Mouse (Mus musculus): ENCODE measurements around the gene Rela. TPM values are rescaled to one million over a fixed set of nuclear protein-coding genes. Genes with fewer than 3 reads are reported as not detected.

Rela gene
- polyA plus RNA-seq, 1 experiment, result 112 TPM

DNA sequence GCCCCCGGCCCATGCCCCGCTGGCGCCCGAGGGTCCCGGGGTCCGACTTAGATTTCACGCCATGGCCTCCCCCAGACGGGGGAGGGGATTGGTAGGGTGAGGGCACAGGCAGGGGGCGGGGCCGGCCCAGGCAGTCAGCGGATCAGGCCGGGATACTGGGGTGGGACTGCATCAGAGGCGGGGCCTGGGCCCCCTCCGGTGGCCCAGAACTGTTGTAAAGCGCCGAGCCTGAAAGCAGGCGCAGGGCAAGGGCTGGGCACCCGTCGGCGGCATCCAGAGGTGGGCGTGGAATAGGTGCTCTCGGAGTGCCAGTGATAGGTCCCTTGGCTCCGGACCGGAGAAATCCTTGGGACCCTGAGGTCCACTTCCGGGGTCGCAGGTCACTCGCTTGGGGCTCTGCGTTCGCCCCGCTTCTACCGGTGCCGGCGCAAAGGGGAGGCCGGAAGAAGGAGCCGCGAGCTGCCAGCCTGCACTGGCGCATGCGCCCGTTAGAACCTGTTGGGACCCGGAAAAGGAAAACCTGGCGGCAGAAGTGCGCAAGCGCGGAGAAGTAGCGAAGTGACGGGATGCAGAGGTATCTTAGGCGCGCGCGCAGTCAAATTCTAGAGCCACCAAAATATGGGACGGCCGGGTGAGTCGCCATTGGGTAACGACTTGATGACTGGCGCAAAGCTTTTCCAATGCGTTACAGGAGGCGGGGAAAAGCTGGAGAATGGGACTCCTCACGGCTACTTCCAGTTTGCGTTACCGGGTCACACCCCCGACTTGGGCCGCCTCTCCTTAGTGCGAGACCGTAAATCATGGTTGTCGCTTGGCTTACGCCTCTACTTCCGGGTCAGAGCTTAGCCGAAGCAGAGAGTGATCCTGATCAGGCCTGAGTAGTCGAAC is 51.2 kb downstream of the Rela start, which contains the start of the genes Map3k11 and Pcnx3:
Gene Map3k11, plus strand, starts transcription at position 543 of the 888 bp plus-strand sequence.
Gene Pcnx3, minus strand, starts transcription at position 709 of the 888 bp plus-strand sequence.
- Histone ChIP-seq H3K27ac (ENCODE audit: control insufficient read depth, insufficient read depth, low read length) (peak within 1 kb of the TSS; percentile 86), H3K4me1 (replicated peaks; ENCODE audit: control insufficient read depth, insufficient read depth, low read length) (peaks cover 42% of the 10 kb centered on the region), H3K4me3 (ENCODE audit: control insufficient read depth, insufficient read depth, low read length) (peak within 1 kb of the TSS; percentile 92), H3K36me3 (ENCODE audit: control insufficient read depth, insufficient read depth, low read length) (peaks cover 24% of the 10 kb centered on the region), H3K27me3 (ENCODE audit: control insufficient read depth, insufficient read depth, low read length) (no peaks in the 10 kb centered on the region)
- no peak for TF ChIP-seq CTCF (IDR thresholded peaks at IDR 0.05; ENCODE audit: borderline replicate concordance, control insufficient read depth, extremely low read depth, insufficient read depth, low read length, poor library complexity)
- peak; percentile 74; the same call in 1 of the 2 replicates for TF ChIP-seq POLR2A (IDR thresholded peaks at IDR 0.05; ENCODE audit: control insufficient read depth, extremely low read depth, insufficient read depth, low read length, poor library complexity)
- peak; percentile 96 for DNase-seq
- WGBS, result under 1% methylated on average over 69 of the region's 69 CpGs

DNA sequence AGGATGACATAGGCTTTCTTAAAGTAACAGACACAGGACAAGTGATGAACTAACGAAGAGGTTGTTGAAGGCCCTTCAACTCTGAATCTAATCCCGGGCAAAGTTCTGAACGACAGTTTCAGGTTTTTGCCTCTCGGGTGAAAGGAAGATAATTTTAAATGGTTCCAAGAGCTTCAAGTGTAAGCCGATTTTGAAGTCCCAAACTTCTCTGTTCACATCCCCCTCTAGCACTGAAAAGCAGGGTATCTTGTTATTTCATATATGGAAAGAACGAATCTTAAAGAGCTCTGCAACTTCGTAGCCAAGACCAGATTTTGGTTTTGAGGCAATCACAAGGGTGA is 51.8 kb downstream of the Rela start:
- peaks cover 20% of the 10 kb centered on the region for H3K36me3 ChIP-seq (ENCODE audit: control insufficient read depth, insufficient read depth, low read length)

DNA sequence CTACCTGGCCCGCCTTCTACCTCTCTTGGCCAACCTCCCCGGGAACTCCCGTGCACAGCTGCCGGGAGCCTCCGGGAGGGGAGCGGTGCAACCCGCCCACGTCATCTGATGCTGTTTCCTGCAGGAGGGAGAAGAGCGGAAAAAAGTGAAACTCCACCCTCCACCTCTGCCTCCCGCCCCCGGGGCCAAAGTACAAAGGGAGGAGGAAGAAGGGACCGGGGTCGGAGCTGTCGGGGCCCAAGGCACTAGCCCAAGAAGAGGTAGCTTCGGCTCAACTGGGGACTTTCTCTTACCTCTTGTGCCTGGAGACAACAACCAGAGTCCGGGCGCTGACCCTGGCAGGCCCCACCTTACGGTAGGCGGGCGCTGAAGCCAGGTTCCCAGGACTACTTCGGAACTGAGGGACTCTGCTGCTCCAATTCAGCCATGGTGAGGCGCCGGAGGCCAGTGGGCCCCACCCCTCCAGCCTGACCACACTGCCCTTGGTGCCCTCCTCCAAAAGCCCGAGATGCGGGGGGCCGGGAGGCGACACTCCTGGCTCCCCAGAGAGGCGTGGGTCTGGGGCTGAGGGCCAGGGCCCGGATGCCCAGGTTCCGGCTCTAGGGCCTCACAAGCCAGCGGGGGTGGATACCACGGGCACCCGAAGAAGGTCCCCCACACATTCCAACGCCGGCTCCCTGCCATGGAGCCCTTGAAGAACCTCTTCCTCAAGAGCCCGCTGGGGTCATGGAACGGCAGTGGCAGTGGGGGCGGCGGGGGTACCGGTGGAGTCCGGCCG is 52.5 kb downstream of the Rela start:
- H3K27ac ChIP-seq (ENCODE audit: control insufficient read depth, insufficient read depth, low read length), result peak overlapping the region; percentile 86
- H3K4me3 ChIP-seq (ENCODE audit: control insufficient read depth, insufficient read depth, low read length), result peak overlapping the region; percentile 92
- no peaks in the 10 kb centered on the region for H3K27me3 ChIP-seq (ENCODE audit: control insufficient read depth, insufficient read depth, low read length)
- DNase-seq, result peak; percentile 92
- H3K4me1 ChIP-seq (replicated peaks; ENCODE audit: control insufficient read depth, insufficient read depth, low read length), result peaks cover 42% of the 10 kb centered on the region
- 1% methylated on average over 42 of the region's 42 CpGs for WGBS
- peaks cover 14% of the 10 kb centered on the region for H3K36me3 ChIP-seq (ENCODE audit: control insufficient read depth, insufficient read depth, low read length)
- TF ChIP-seq CTCF (IDR thresholded peaks at IDR 0.05; ENCODE audit: borderline replicate concordance, control insufficient read depth, extremely low read depth, insufficient read depth, low read length, poor library complexity) (no peak), POLR2A (IDR thresholded peaks at IDR 0.05; ENCODE audit: control insufficient read depth, extremely low read depth, insufficient read depth, low read length, poor library complexity) (peak; percentile 67)

More for the DNA sequence above, 51.8 kb downstream of the Rela start:
- TF ChIP-seq POLR2A (IDR thresholded peaks at IDR 0.05; ENCODE audit: control insufficient read depth, extremely low read depth, insufficient read depth, low read length, poor library complexity), result no peak
- TF ChIP-seq CTCF (IDR thresholded peaks at IDR 0.05; ENCODE audit: borderline replicate concordance, control insufficient read depth, extremely low read depth, insufficient read depth, low read length, poor library complexity), result no peak
- WGBS, result 0% methylated on average over 7 of the region's 7 CpGs
- no peak for DNase-seq
- no peaks in the 10 kb centered on the region for H3K27me3 ChIP-seq (ENCODE audit: control insufficient read depth, insufficient read depth, low read length)
- H3K4me1 ChIP-seq (replicated peaks; ENCODE audit: control insufficient read depth, insufficient read depth, low read length), result peaks cover 42% of the 10 kb centered on the region
- H3K4me3 ChIP-seq (ENCODE audit: control insufficient read depth, insufficient read depth, low read length), result peak overlapping the region; percentile 92
- H3K27ac ChIP-seq (ENCODE audit: control insufficient read depth, insufficient read depth, low read length), result peak overlapping the region; percentile 85

GRCm38 (mm10) chr19:5690343-5690735 is 53.1 kb downstream of the Rela start:
- no peak for DNase-seq
- TF ChIP-seq POLR2A (IDR thresholded peaks at IDR 0.05; ENCODE audit: control insufficient read depth, extremely low read depth, insufficient read depth, low read length, poor library complexity), result no peak
- no peak for TF ChIP-seq CTCF (IDR thresholded peaks at IDR 0.05; ENCODE audit: borderline replicate concordance, control insufficient read depth, extremely low read depth, insufficient read depth, low read length, poor library complexity)
- H3K4me3 ChIP-seq (ENCODE audit: control insufficient read depth, insufficient read depth, low read length), result peak overlapping the region; percentile 92
- H3K27ac ChIP-seq (ENCODE audit: control insufficient read depth, insufficient read depth, low read length), result no peak overlapping the region
- peaks cover 42% of the 10 kb centered on the region for H3K4me1 ChIP-seq (replicated peaks; ENCODE audit: control insufficient read depth, insufficient read depth, low read length)
- peaks cover 13% of the 10 kb centered on the region for H3K36me3 ChIP-seq (ENCODE audit: control insufficient read depth, insufficient read depth, low read length)
- WGBS, result 19% methylated on average over 15 of the region's 15 CpGs
- no peaks in the 10 kb centered on the region for H3K27me3 ChIP-seq (ENCODE audit: control insufficient read depth, insufficient read depth, low read length)

GRCm38 (mm10) chr19:5691601-5692000 is 54.3 kb downstream of the Rela start:
- Histone ChIP-seq H3K4me3 (ENCODE audit: control insufficient read depth, insufficient read depth, low read length) (peak overlapping the region; percentile 92; the same call in 1 of the 2 replicates), H3K4me1 (replicated peaks; ENCODE audit: control insufficient read depth, insufficient read depth, low read length) (peaks cover 42% of the 10 kb centered on the region), H3K36me3 (ENCODE audit: control insufficient read depth, insufficient read depth, low read length) (peaks cover 18% of the 10 kb centered on the region), H3K27me3 (ENCODE audit: control insufficient read depth, insufficient read depth, low read length) (no peaks in the 10 kb centered on the region), H3K27ac (ENCODE audit: control insufficient read depth, insufficient read depth, low read length) (no peak overlapping the region)
- TF ChIP-seq POLR2A (IDR thresholded peaks at IDR 0.05; ENCODE audit: control insufficient read depth, extremely low read depth, insufficient read depth, low read length, poor library complexity) (no peak), CTCF (IDR thresholded peaks at IDR 0.05; ENCODE audit: borderline replicate concordance, control insufficient read depth, extremely low read depth, insufficient read depth, low read length, poor library complexity) (no peak)
- DNase-seq, result no peak
- 82% methylated on average over 5 of the region's 5 CpGs for WGBS
